Mouse (Mus musculus) kidney, adult 2 months (tissue): ENCODE data around the gene Tsc22d2.

Experiments
- CTCF ChIP-seq: fragments of 200-500 bp; conservative IDR thresholded peaks from 2 replicates; pipeline ENCODE4 v1.5.1; 2011; ENCODE audit warnings: low read depth, mild to moderate bottlenecking, control low read depth, low read length, moderate library complexity, mixed read lengths; ENCODE audit not compliant: insufficient read depth, insufficient read length
- POLR2A ChIP-seq: fragments of 200-500 bp; IDR thresholded peaks from one replicate; pipeline ENCODE4 v1.6.1; 2011; ENCODE audit warnings: low read depth, low read length, control low read depth

GRCm38 (mm10) chr3:58418724-58419705, 4.5 kb downstream of the Tsc22d2 start:
- TF ChIP-seq POLR2A (no peak), CTCF (no peak)
